Mouse (Mus musculus): ENCODE results near the gene Rai1. TPM values are rescaled to one million over a fixed set of nuclear protein-coding genes. Genes with fewer than 3 reads are reported as not detected.

Gene Rai1
- polyA plus RNA-seq, 1 experiment = 205 TPM

GRCm38 (mm10) chr11:60235351-60235750, 130.5 kb downstream of the Rai1 start:
- Histone ChIP-seq H3K27me3 (ENCODE audit: control insufficient read depth, insufficient read depth, low read length) (no peaks in the 10 kb centered on the region), H3K36me3 (ENCODE audit: control insufficient read depth, insufficient read depth, low read length) (no peaks in the 10 kb centered on the region), H3K4me3 (ENCODE audit: control insufficient read depth, insufficient read depth, low read length) (no peak overlapping the region), H3K27ac (ENCODE audit: control insufficient read depth, insufficient read depth, low read length) (peak overlapping the region; percentile 66; the same call in 1 of the 2 replicates), H3K4me1 (replicated peaks; ENCODE audit: control insufficient read depth, insufficient read depth, low read length) (peaks cover 61% of the 10 kb centered on the region)
- 24% methylated on average over 5 of the region's 5 CpGs for whole genome bisulfite sequencing
- peak; percentile 77 for DNase-seq
- peak; percentile 30; the same call in 1 of the 2 replicates for TF ChIP-seq CTCF (IDR thresholded peaks at IDR 0.05; ENCODE audit: borderline replicate concordance, control insufficient read depth, extremely low read depth, insufficient read depth, low read length, poor library complexity)
- TF ChIP-seq POLR2A (IDR thresholded peaks at IDR 0.05; ENCODE audit: control insufficient read depth, extremely low read depth, insufficient read depth, low read length, poor library complexity) = no peak

DNA sequence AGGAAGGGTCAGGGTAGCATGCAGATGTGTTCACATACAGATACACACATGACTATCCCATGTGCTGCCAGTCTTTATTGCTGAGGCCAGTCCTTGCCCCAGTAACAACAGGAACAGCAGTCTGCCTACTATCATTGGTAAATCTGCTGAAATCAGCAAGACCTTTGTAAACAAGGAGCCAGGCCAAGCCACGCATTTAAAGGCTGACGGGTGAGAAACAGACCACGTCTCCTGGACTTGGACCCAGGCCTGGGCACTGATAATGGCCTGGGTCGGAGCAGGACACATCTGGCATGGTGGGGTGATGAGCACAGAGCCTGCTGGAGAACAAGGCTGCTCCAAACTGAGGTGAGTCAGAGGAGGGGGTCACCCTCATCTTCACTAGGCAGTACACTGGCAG, 135.7 kb downstream of the Rai1 start:
- peaks cover 26% of the 10 kb centered on the region for H3K4me1 ChIP-seq (replicated peaks; ENCODE audit: control insufficient read depth, insufficient read depth, low read length)
- no peak for DNase-seq
- H3K27me3 ChIP-seq (ENCODE audit: control insufficient read depth, insufficient read depth, low read length) = no peaks in the 10 kb centered on the region
- 97% methylated on average over 4 of the region's 4 CpGs for WGBS
- H3K4me3 ChIP-seq (ENCODE audit: control insufficient read depth, insufficient read depth, low read length) = no peak overlapping the region
- no peak overlapping the region for H3K27ac ChIP-seq (ENCODE audit: control insufficient read depth, insufficient read depth, low read length)
- TF ChIP-seq POLR2A (IDR thresholded peaks at IDR 0.05; ENCODE audit: control insufficient read depth, extremely low read depth, insufficient read depth, low read length, poor library complexity) (no peak), CTCF (IDR thresholded peaks at IDR 0.05; ENCODE audit: borderline replicate concordance, control insufficient read depth, extremely low read depth, insufficient read depth, low read length, poor library complexity) (no peak)
- H3K36me3 ChIP-seq (ENCODE audit: control insufficient read depth, insufficient read depth, low read length) = no peaks in the 10 kb centered on the region

GRCm38 (mm10) chr11:60244503-60245143, 139.8 kb downstream of the Rai1 start:
- H3K4me3 ChIP-seq (ENCODE audit: control insufficient read depth, insufficient read depth, low read length) = no peak overlapping the region
- no peak for DNase-seq
- no peak for TF ChIP-seq POLR2A (IDR thresholded peaks at IDR 0.05; ENCODE audit: control insufficient read depth, extremely low read depth, insufficient read depth, low read length, poor library complexity)
- TF ChIP-seq CTCF (IDR thresholded peaks at IDR 0.05; ENCODE audit: borderline replicate concordance, control insufficient read depth, extremely low read depth, insufficient read depth, low read length, poor library complexity) = no peak
- H3K4me1 ChIP-seq (replicated peaks; ENCODE audit: control insufficient read depth, insufficient read depth, low read length) = peaks cover 42% of the 10 kb centered on the region
- no peak overlapping the region for H3K27ac ChIP-seq (ENCODE audit: control insufficient read depth, insufficient read depth, low read length)
- 86% methylated on average over 11 of the region's 11 CpGs for WGBS
- no peaks in the 10 kb centered on the region for H3K27me3 ChIP-seq (ENCODE audit: control insufficient read depth, insufficient read depth, low read length)
- no peaks in the 10 kb centered on the region for H3K36me3 ChIP-seq (ENCODE audit: control insufficient read depth, insufficient read depth, low read length)

DNA sequence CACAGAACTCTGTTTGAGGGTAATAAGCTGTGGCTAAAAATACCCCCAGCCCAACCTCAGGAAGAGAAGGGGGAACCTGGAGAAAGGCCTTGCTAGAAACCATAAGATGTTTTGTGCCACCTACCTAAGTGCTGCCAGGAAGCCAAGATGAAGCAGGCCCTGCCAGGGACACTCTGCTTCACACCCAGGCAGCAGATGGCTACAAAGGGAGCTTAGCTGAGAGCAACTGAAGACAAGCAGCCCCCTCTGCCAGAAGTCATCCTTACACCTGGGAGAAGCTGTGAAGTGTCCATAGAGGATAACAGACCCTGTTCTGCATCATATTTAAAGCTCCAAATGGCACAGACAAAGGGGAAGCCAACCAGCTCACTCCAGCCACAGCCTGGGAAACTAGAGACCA, 141.3 kb downstream of the Rai1 start:
- no peaks in the 10 kb centered on the region for H3K36me3 ChIP-seq (ENCODE audit: control insufficient read depth, insufficient read depth, low read length)
- H3K4me1 ChIP-seq (replicated peaks; ENCODE audit: control insufficient read depth, insufficient read depth, low read length) = peaks cover 48% of the 10 kb centered on the region
- no peaks in the 10 kb centered on the region for H3K27me3 ChIP-seq (ENCODE audit: control insufficient read depth, insufficient read depth, low read length)
- H3K27ac ChIP-seq (ENCODE audit: control insufficient read depth, insufficient read depth, low read length) = peak overlapping the region; percentile 46
- TF ChIP-seq POLR2A (IDR thresholded peaks at IDR 0.05; ENCODE audit: control insufficient read depth, extremely low read depth, insufficient read depth, low read length, poor library complexity) = no peak
- TF ChIP-seq CTCF (IDR thresholded peaks at IDR 0.05; ENCODE audit: borderline replicate concordance, control insufficient read depth, extremely low read depth, insufficient read depth, low read length, poor library complexity) = no peak
- peak; percentile 33 for DNase-seq
- H3K4me3 ChIP-seq (ENCODE audit: control insufficient read depth, insufficient read depth, low read length) = no peak overlapping the region

GRCm38 (mm10) chr11:60247753-60248550, 143.1 kb downstream of the Rai1 start:
- no peak for DNase-seq
- WGBS = 27% methylated on average over 5 of the region's 5 CpGs

More at GRCm38 (mm10) chr11:60247753-60248550, 143.1 kb downstream of the Rai1 start:
- H3K27ac ChIP-seq (ENCODE audit: control insufficient read depth, insufficient read depth, low read length) = peak overlapping the region; percentile 91
- TF ChIP-seq CTCF (IDR thresholded peaks at IDR 0.05; ENCODE audit: borderline replicate concordance, control insufficient read depth, extremely low read depth, insufficient read depth, low read length, poor library complexity) (no peak), POLR2A (IDR thresholded peaks at IDR 0.05; ENCODE audit: control insufficient read depth, extremely low read depth, insufficient read depth, low read length, poor library complexity) (no peak)
- peaks cover 50% of the 10 kb centered on the region for H3K4me1 ChIP-seq (replicated peaks; ENCODE audit: control insufficient read depth, insufficient read depth, low read length)
- no peak overlapping the region for H3K4me3 ChIP-seq (ENCODE audit: control insufficient read depth, insufficient read depth, low read length)
- H3K36me3 ChIP-seq (ENCODE audit: control insufficient read depth, insufficient read depth, low read length) = no peaks in the 10 kb centered on the region
- H3K27me3 ChIP-seq (ENCODE audit: control insufficient read depth, insufficient read depth, low read length) = no peaks in the 10 kb centered on the region

Other genes starting within 250 kb of the Rai1 start
- 21.0 and 23.6 TPM in 2 replicates for gene Med9, start 156.8 kb upstream of the Rai1 start, polyA plus RNA-seq (2012; rRNA removed)
- gene Rasd1, start 140.1 kb upstream of the Rai1 start, polyA plus RNA-seq (2012; rRNA removed) = 2.7 and 4.8 TPM in 2 replicates
- gene Pemt, start 58.5 kb upstream of the Rai1 start, polyA plus RNA-seq (2012; rRNA removed) = 10.6 and 10.7 TPM in 2 replicates
- 466 and 519 TPM in 2 replicates for gene Srebf1, start 117.6 kb downstream of the Rai1 start, polyA plus RNA-seq (2012; rRNA removed)
- gene Tom1l2, start 247.9 kb downstream of the Rai1 start, polyA plus RNA-seq (2012; rRNA removed) = 85.1 and 99.5 TPM in 2 replicates
- gene Drc3, start 248.3 kb downstream of the Rai1 start, polyA plus RNA-seq (2012; rRNA removed) = 2.8 and 5.2 TPM in 2 replicates

Data from thymus, adult 2 months (tissue).